Mouse (Mus musculus): ENCODE results near the gene Dclk1. TPM values are rescaled to one million over a fixed set of nuclear protein-coding genes. Genes with fewer than 3 reads are reported as not detected.

Gene Dclk1
- polyA plus RNA-seq, 1 experiment, result 2.2 TPM

GRCm38 (mm10) chr3:55434276-55434675 is 192.1 kb downstream of the Dclk1 start:
- Histone ChIP-seq H3ac (ENCODE audit: control insufficient read depth, insufficient read length, low read depth) (no peak overlapping the region), H3K79me3 (ENCODE audit: low read depth) (no peaks in the 10 kb centered on the region), H3K27me3 (ENCODE audit: control insufficient read depth, insufficient read depth, insufficient read length) (no peaks in the 10 kb centered on the region), H3K79me2 (ENCODE audit: control insufficient read depth, insufficient read depth) (no peaks in the 10 kb centered on the region), H3K36me3 (ENCODE audit: control insufficient read depth, insufficient read depth) (no peaks in the 10 kb centered on the region), H3K4me3 (ENCODE audit: insufficient read depth, poor library complexity, severe bottlenecking) (no peak overlapping the region)
- TF ChIP-seq FOSL1 (IDR thresholded peaks at IDR 0.05; ENCODE audit: insufficient read depth, low read length, poor library complexity, severe bottlenecking), result no peak
- no peak for TF ChIP-seq CTCF (IDR thresholded peaks at IDR 0.05; ENCODE audit: control insufficient read depth, insufficient read depth, insufficient read length)

DNA sequence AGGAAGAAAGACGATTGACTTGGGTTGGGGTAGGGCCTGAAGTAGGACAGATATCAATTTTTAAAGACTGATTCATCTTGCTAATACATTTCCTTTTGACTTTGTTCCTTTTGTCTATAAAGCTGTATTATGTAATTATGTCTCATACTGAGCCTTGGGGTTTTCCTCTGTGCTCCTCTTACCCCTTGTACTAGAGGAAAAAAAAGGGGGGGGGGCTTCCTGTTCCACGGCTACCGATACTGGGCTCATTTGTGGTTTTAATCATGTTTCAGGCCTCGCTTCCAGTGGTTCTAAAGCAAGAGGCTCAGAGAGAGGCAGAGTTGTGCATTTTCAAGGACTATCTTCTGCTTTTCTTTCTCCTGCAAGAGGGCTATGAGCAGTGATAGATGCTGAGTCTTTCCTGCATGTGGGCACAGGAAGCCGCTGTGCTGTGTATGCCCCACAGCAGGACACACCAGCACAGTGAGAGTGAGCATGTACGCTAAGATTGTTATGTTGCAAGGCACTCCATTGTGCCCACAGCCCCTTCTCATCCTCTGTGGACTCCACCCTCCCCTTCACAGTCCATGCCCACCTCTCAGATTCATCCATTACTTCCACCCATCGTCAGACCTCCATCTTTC is 196.8 kb downstream of the Dclk1 start:
- no peaks in the 10 kb centered on the region for H3K79me2 ChIP-seq (ENCODE audit: control insufficient read depth, insufficient read depth)
- H3K4me3 ChIP-seq (ENCODE audit: insufficient read depth, poor library complexity, severe bottlenecking), result no peak overlapping the region
- H3K27me3 ChIP-seq (ENCODE audit: control insufficient read depth, insufficient read depth, insufficient read length), result no peaks in the 10 kb centered on the region
- no peaks in the 10 kb centered on the region for H3K79me3 ChIP-seq (ENCODE audit: low read depth)
- no peak overlapping the region for H3ac ChIP-seq (ENCODE audit: control insufficient read depth, insufficient read length, low read depth)
- H3K36me3 ChIP-seq (ENCODE audit: control insufficient read depth, insufficient read depth), result no peaks in the 10 kb centered on the region
- TF ChIP-seq MAX (IDR thresholded peaks at IDR 0.05) (no peak), MYOD1 (IDR thresholded peaks at IDR 0.05; ENCODE audit: control insufficient read depth, insufficient read length, low read depth) (no peak), CTCF (IDR thresholded peaks at IDR 0.05; ENCODE audit: control insufficient read depth, insufficient read depth, insufficient read length) (no peak)

DNA sequence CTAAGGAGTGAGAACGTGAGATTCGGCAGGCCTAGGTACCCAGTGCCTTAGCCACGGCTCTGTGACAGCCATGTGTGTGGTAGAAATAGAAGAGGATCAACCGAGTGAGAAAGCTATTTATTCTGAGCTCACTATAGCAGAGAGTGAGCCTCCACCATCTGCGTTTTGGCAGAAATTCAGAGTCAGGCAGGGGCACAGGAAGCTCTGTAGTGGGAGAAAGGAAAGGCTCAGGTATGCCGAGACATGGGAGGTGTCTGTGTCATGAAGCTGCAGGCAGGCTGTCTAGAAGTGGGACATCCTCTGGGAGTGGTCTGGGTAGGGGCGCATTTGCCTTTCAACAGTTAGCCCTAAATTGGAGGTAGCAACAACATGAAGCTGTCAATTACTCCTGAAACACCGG is 198.2 kb downstream of the Dclk1 start:
- no peaks in the 10 kb centered on the region for H3K79me2 ChIP-seq (ENCODE audit: control insufficient read depth, insufficient read depth)
- no peaks in the 10 kb centered on the region for H3K27me3 ChIP-seq (ENCODE audit: control insufficient read depth, insufficient read depth, insufficient read length)
- no peak overlapping the region for H3ac ChIP-seq (ENCODE audit: control insufficient read depth, insufficient read length, low read depth)
- no peaks in the 10 kb centered on the region for H3K79me3 ChIP-seq (ENCODE audit: low read depth)
- TF ChIP-seq FOSL1 (IDR thresholded peaks at IDR 0.05; ENCODE audit: insufficient read depth, low read length, poor library complexity, severe bottlenecking) (no peak), MYOG (IDR thresholded peaks at IDR 0.05; ENCODE audit: control insufficient read depth, extremely low read depth, insufficient read length) (no peak), CEBPB (IDR thresholded peaks at IDR 0.05; ENCODE audit: low read depth) (no peak)
- H3K36me3 ChIP-seq (ENCODE audit: control insufficient read depth, insufficient read depth), result no peaks in the 10 kb centered on the region
- H3K4me3 ChIP-seq (ENCODE audit: insufficient read depth, poor library complexity, severe bottlenecking), result no peak overlapping the region

- H3K79me2 ChIP-seq (ENCODE audit: control insufficient read depth, insufficient read depth), result no peaks in the 10 kb centered on the region
- H3K27me3 ChIP-seq (ENCODE audit: control insufficient read depth, insufficient read depth, insufficient read length), result no peaks in the 10 kb centered on the region
- H3K36me3 ChIP-seq (ENCODE audit: control insufficient read depth, insufficient read depth), result no peaks in the 10 kb centered on the region
- TF ChIP-seq CEBPB (IDR thresholded peaks at IDR 0.05; ENCODE audit: low read depth) (no peak), MYOD1 (IDR thresholded peaks at IDR 0.05; ENCODE audit: control insufficient read depth, insufficient read length, low read depth) (no peak), MAX (IDR thresholded peaks at IDR 0.05) (no peak), FOSL1 (IDR thresholded peaks at IDR 0.05; ENCODE audit: insufficient read depth, low read length, poor library complexity, severe bottlenecking) (no peak), CTCF (IDR thresholded peaks at IDR 0.05; ENCODE audit: control insufficient read depth, insufficient read depth, insufficient read length) (no peak), MYOG (IDR thresholded peaks at IDR 0.05; ENCODE audit: control insufficient read depth, extremely low read depth, insufficient read length) (no peak), USF1 (IDR thresholded peaks at IDR 0.05; ENCODE audit: low read depth) (no peak)
- H3K4me3 ChIP-seq (ENCODE audit: insufficient read depth, poor library complexity, severe bottlenecking), result no peak overlapping the region
- H3K79me3 ChIP-seq (ENCODE audit: low read depth), result no peaks in the 10 kb centered on the region
- no peak overlapping the region for H3ac ChIP-seq (ENCODE audit: control insufficient read depth, insufficient read length, low read depth)
Measured at GRCm38 (mm10) chr3:55442012-55442645, 200.0 kb downstream of the Dclk1 start.

GRCm38 (mm10) chr3:55443271-55443670 is 201.1 kb downstream of the Dclk1 start:
- Histone ChIP-seq H3K4me3 (ENCODE audit: insufficient read depth, poor library complexity, severe bottlenecking) (no peak overlapping the region), H3K79me2 (ENCODE audit: control insufficient read depth, insufficient read depth) (no peaks in the 10 kb centered on the region), H3K79me3 (ENCODE audit: low read depth) (no peaks in the 10 kb centered on the region), H3ac (ENCODE audit: control insufficient read depth, insufficient read length, low read depth) (no peak overlapping the region), H3K27me3 (ENCODE audit: control insufficient read depth, insufficient read depth, insufficient read length) (no peaks in the 10 kb centered on the region), H3K36me3 (ENCODE audit: control insufficient read depth, insufficient read depth) (no peaks in the 10 kb centered on the region)
- TF ChIP-seq USF1 (IDR thresholded peaks at IDR 0.05; ENCODE audit: low read depth) (no peak), CTCF (IDR thresholded peaks at IDR 0.05; ENCODE audit: control insufficient read depth, insufficient read depth, insufficient read length) (no peak), MAX (IDR thresholded peaks at IDR 0.05) (no peak), MYOD1 (IDR thresholded peaks at IDR 0.05; ENCODE audit: control insufficient read depth, insufficient read length, low read depth) (no peak)

DNA sequence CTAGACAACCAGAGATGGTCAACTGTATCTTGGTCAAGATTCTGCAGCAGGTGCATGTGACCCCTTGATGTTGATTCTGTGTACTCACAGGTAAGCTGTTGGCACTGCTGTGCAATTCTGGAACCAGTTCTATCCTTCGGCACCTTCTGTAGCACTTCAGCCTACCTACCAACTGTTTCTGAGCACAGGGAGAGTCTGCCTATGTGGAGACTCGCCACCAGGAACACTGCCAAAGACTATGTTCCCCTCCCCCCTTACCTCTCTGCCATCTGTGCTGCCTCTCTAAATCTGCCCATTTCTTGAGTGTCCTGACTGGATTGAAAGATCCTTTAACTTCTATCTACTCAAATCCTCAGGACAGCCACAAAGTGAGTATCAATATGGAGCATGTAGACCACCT is 201.6 kb downstream of the Dclk1 start:
- H3K4me3 ChIP-seq (ENCODE audit: insufficient read depth, poor library complexity, severe bottlenecking), result no peak overlapping the region
- no peak overlapping the region for H3ac ChIP-seq (ENCODE audit: control insufficient read depth, insufficient read length, low read depth)
- H3K27me3 ChIP-seq (ENCODE audit: control insufficient read depth, insufficient read depth, insufficient read length), result no peaks in the 10 kb centered on the region
- no peaks in the 10 kb centered on the region for H3K79me2 ChIP-seq (ENCODE audit: control insufficient read depth, insufficient read depth)
- H3K79me3 ChIP-seq (ENCODE audit: low read depth), result no peaks in the 10 kb centered on the region
- TF ChIP-seq USF1 (IDR thresholded peaks at IDR 0.05; ENCODE audit: low read depth) (no peak), MAX (IDR thresholded peaks at IDR 0.05) (no peak), MYOG (IDR thresholded peaks at IDR 0.05; ENCODE audit: control insufficient read depth, extremely low read depth, insufficient read length) (no peak), FOSL1 (IDR thresholded peaks at IDR 0.05; ENCODE audit: insufficient read depth, low read length, poor library complexity, severe bottlenecking) (no peak), CEBPB (IDR thresholded peaks at IDR 0.05; ENCODE audit: low read depth) (no peak), CTCF (IDR thresholded peaks at IDR 0.05; ENCODE audit: control insufficient read depth, insufficient read depth, insufficient read length) (no peak), MYOD1 (IDR thresholded peaks at IDR 0.05; ENCODE audit: control insufficient read depth, insufficient read length, low read depth) (no peak)
- no peaks in the 10 kb centered on the region for H3K36me3 ChIP-seq (ENCODE audit: control insufficient read depth, insufficient read depth)
